Mouse (Mus musculus) G1E (cell line): ENCODE measurements at regions not wholly inside any gene's neighbourhood (a gene's known extent, or its start where the extent isn't known, plus 50 kb on each side); places are given as distances from the start of the nearest gene placed in this dataset.
"Not testable (repeated sequence)": the region's sequence is repeated elsewhere in the genome, so short reads cannot be mapped to it uniquely, and the experiment has no call there.

Source experiments
- ATAC-seq: 2 replicates; pipeline ENCODE4 v1.8.0; 2016; ENCODE audit warnings: mild to moderate bottlenecking; ENCODE audit not compliant: insufficient number of reproducible peaks, poor library complexity, low FRiP score, severe bottlenecking; ENCODE audit errors: extremely low read depth
- DNase-seq: peaks from one replicate; pipeline ENCODE4 v3.0.0; 2012; ENCODE audit warnings: low spot score
- H3K27me3 ChIP-seq: 2 replicates; pipeline ENCODE4 v1.6.1; 2012; ENCODE audit warnings: mild to moderate bottlenecking, low read length, inconsistent platforms; ENCODE audit not compliant: insufficient read depth
- H3K36me3 ChIP-seq: replicated peaks from 2 replicates; pipeline ENCODE3; 2012; ENCODE audit warnings: mild to moderate bottlenecking, inconsistent platforms
- H3K4me1 ChIP-seq: 2 replicates; pipeline ENCODE4 v1.6.1; 2012; ENCODE audit warnings: low read depth, low read length, inconsistent platforms, mixed read lengths; ENCODE audit not compliant: insufficient read depth
- H3K4me3 ChIP-seq: 2 replicates; pipeline ENCODE4 v1.5.1; 2012; ENCODE audit warnings: low read depth, mild to moderate bottlenecking, inconsistent platforms, low read length, moderate library complexity, mixed read lengths
- H3K9me3 ChIP-seq: replicated peaks from 2 replicates; pipeline ENCODE4 v1.6.1; 2012; ENCODE audit warnings: inconsistent platforms
- CTCF ChIP-seq: IDR thresholded peaks from 2 replicates; pipeline ENCODE4 v1.5.1; 2012; ENCODE audit warnings: low read depth, low read length, inconsistent platforms, mixed read lengths
- GATA1 ChIP-seq: IDR thresholded peaks from 2 replicates; pipeline ENCODE4 v1.6.1; 2012; ENCODE audit warnings: borderline replicate concordance, low read length, inconsistent platforms, mixed read lengths
- GATA2 ChIP-seq: IDR thresholded peaks from 2 replicates; pipeline ENCODE4 v1.6.1; 2012; ENCODE audit warnings: low read depth, low read length, inconsistent platforms, borderline replicate concordance
- POLR2AphosphoS5 ChIP-seq: IDR thresholded peaks from 2 replicates; pipeline ENCODE4 v1.6.1; 2012; ENCODE audit warnings: low read depth, low read length, inconsistent platforms; ENCODE audit not compliant: insufficient replicate concordance
- TAL1 ChIP-seq: conservative IDR thresholded peaks from 2 replicates; pipeline ENCODE4 v1.6.1; 2012; ENCODE audit warnings: low read depth, low read length, inconsistent platforms, mixed read lengths

DNA sequence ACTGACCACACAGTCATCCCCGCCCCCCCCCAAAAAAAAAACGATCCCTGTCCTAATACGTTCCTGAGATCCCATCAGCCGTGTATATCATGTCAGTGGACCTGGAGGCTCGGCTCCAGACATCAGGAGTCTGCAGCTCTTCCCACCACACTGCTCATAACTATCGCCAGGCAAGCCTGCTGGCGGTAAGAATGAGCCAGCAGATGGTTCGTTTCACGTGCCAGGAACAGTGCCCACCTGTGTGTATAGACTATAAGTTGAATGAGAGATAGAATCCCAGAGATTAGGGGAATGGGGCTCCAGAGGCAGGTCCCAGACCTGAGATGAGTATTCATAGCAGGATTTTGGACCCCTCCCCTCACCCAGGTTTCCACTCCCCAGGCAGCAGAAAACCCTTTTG is 144.2 kb upstream of the A430005L14Rik start:
- no peak overlapping the region for H3K4me3 ChIP-seq
- ATAC-seq, result no peak
- H3K36me3 ChIP-seq, result no peaks in the 10 kb centered on the region
- no peaks in the 10 kb centered on the region for H3K27me3 ChIP-seq
- H3K9me3 ChIP-seq, result peaks cover 78% of the 10 kb centered on the region
- no peak for DNase-seq
- no peak for TF ChIP-seq GATA2
- TF ChIP-seq GATA1, result no peak
- TF ChIP-seq TAL1, result no peak
- TF ChIP-seq CTCF, result no peak
- TF ChIP-seq POLR2AphosphoS5, result no peak
- H3K4me1 ChIP-seq, result no peaks in the 10 kb centered on the region

GRCm38 (mm10) chr4:153827914-153828313 is 129.1 kb upstream of the A430005L14Rik start:
- Histone ChIP-seq H3K4me3 (no peak overlapping the region), H3K36me3 (no peaks in the 10 kb centered on the region), H3K27me3 (no peaks in the 10 kb centered on the region), H3K9me3 (peaks cover 92% of the 10 kb centered on the region), H3K4me1 (no peaks in the 10 kb centered on the region)
- ATAC-seq (no peak), DNase-seq (no peak)
- TF ChIP-seq CTCF (no peak), GATA2 (no peak), TAL1 (no peak)

DNA sequence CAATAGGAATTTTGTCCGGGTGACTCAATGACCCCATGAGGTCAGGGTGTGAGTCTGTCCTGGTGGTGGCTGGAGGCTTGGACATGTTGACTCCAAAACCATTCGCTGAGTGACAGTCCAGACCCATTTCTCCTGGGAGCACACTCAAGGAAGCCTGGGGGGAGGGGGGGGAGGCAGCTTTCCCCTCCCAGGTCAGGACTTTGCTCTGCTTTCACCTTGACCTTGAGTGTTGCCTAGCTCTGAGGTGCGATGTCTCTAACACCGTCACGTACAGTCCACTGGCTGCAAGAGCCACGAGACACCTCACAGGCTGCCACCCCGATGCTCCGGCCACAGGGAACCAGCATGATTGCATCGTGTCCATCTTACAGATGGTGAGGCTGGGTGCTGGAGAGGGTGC is 127.3 kb upstream of the A430005L14Rik start:
- TF ChIP-seq POLR2AphosphoS5, result no peak
- no peak for TF ChIP-seq GATA1
- TF ChIP-seq CTCF, result no peak
- TF ChIP-seq TAL1, result no peak
- Histone ChIP-seq H3K9me3 (peaks cover 92% of the 10 kb centered on the region), H3K27me3 (no peaks in the 10 kb centered on the region), H3K4me3 (no peak overlapping the region), H3K4me1 (no peaks in the 10 kb centered on the region), H3K36me3 (no peaks in the 10 kb centered on the region)
- DNase-seq (no peak), ATAC-seq (no peak)

DNA sequence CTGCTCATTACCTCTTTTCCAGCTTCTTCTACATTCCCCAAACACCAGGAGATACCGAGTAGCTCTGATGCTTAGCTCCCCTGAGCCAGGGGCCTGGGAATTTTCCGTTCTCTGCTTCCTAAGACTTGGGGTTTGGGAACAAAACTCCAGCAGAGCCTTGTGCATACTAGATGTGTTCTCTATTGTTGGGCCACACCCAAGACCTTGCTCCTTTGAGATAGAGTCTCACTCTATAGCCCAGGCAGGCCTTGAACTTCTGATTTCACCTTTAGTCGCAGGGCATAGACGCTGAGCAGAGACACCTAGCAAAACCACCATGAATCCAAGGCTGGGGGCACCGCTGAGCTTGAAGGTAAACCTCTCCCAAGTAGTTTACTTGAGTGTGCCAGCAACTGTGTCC is 126.5 kb upstream of the A430005L14Rik start:
- Histone ChIP-seq H3K36me3 (no peaks in the 10 kb centered on the region), H3K4me1 (no peaks in the 10 kb centered on the region), H3K9me3 (peaks cover 92% of the 10 kb centered on the region), H3K27me3 (no peaks in the 10 kb centered on the region), H3K4me3 (no peak overlapping the region)
- ATAC-seq (no peak), DNase-seq (no peak)
- no peak for TF ChIP-seq POLR2AphosphoS5
- TF ChIP-seq CTCF, result no peak
- TF ChIP-seq GATA2, result no peak
- no peak for TF ChIP-seq TAL1
- no peak for TF ChIP-seq GATA1

GRCm38 (mm10) chr4:153831251-153831650 is 125.8 kb upstream of the A430005L14Rik start:
- not testable (repeated sequence) for ATAC-seq, DNase-seq, H3K36me3 ChIP-seq, H3K4me3 ChIP-seq, H3K4me1 ChIP-seq, H3K27me3 ChIP-seq
- H3K9me3 ChIP-seq, result peaks cover 93% of the 10 kb centered on the region

- Histone ChIP-seq H3K9me3 (peaks cover 94% of the 10 kb centered on the region), H3K4me3 (no peak overlapping the region), H3K27me3 (no peaks in the 10 kb centered on the region), H3K36me3 (no peaks in the 10 kb centered on the region), H3K4me1 (no peaks in the 10 kb centered on the region)
- TF ChIP-seq GATA2, result no peak
- TF ChIP-seq GATA1, result no peak
- no peak for TF ChIP-seq POLR2AphosphoS5
- TF ChIP-seq CTCF, result no peak
- TF ChIP-seq TAL1, result no peak
- no peak for ATAC-seq
- DNase-seq, result no peak
Observed at GRCm38 (mm10) chr4:153832151-153832550, 124.9 kb upstream of the A430005L14Rik start.

- no peak for ATAC-seq
- H3K9me3 ChIP-seq, result peaks cover 81% of the 10 kb centered on the region
Observed at GRCm38 (mm10) chr4:153844766-153845165, 112.3 kb upstream of the A430005L14Rik start.

More at GRCm38 (mm10) chr4:153844766-153845165, 112.3 kb upstream of the A430005L14Rik start:
- Histone ChIP-seq H3K4me3 (no peak overlapping the region), H3K36me3 (no peaks in the 10 kb centered on the region), H3K4me1 (no peaks in the 10 kb centered on the region), H3K27me3 (no peaks in the 10 kb centered on the region)
- DNase-seq, result no peak
- TF ChIP-seq GATA2 (no peak), TAL1 (no peak), GATA1 (no peak), POLR2AphosphoS5 (no peak), CTCF (no peak)
